Mouse (Mus musculus) testis, postnatal 14 days (tissue): ENCODE measurements around the gene Olfr1200.

ENCODE experiments used
- DNase-seq: peaks from one replicate; pipeline ENCODE4 v3.0.0; 2021; ENCODE audit warnings: low spot score

Gene Olfr1200

GRCm38 (mm10) chr2:88770388-88770787, at the start of gene Olfr1200:
TSS of gene Olfr1200 (minus strand) at chr2:88770488.
- DNase-seq: no peak

- no peak for DNase-seq
Observed at GRCm38 (mm10) chr2:88814196-88814595, 43.9 kb upstream of the Olfr1200 start, which contains the start of gene Olfr1202. TSS of gene Olfr1202 (plus strand) at chr2:88814496.

GRCm38 (mm10) chr2:88792736-88793135, 22.4 kb upstream of the Olfr1200 start, which contains the start of gene Olfr1201:
TSS of gene Olfr1201 (plus strand) at chr2:88793036.
- no peak for DNase-seq

GRCm38 (mm10) chr2:88760369-88760768, 9.9 kb downstream of the Olfr1200 start, which contains the start of gene Olfr1199:
TSS of gene Olfr1199 (minus strand) at chr2:88760469.
- no peak for DNase-seq

GRCm38 (mm10) chr2:88751270-88751669, 19.0 kb downstream of the Olfr1200 start, which contains the start of gene Olfr1198:
TSS of gene Olfr1198 (minus strand) at chr2:88751370.
- no peak for DNase-seq

GRCm38 (mm10) chr2:88743379-88743778, 26.9 kb downstream of the Olfr1200 start:
- DNase-seq: no peak

GRCm38 (mm10) chr2:88732266-88732665, 38.0 kb downstream of the Olfr1200 start, which contains the start of gene Olfr1197:
TSS of gene Olfr1197 (minus strand) at chr2:88732366.
- DNase-seq: no peak
